Mouse (Mus musculus) heart, postnatal 10 days (tissue): ENCODE measurements at regions not wholly inside any gene's neighbourhood (a gene's known extent, or its start where the extent isn't known, plus 50 kb on each side); places are given as distances from the start of the nearest gene placed in this dataset.

Source experiments
- DNase-seq, 2 experiments: peaks; one replicate each; pipeline ENCODE4 v3.0.0; 2021
- intact Hi-C: fragments of 180-260 bp; cut with DNase I; formaldehyde crosslinking; loops from one replicate; pipeline ENCODE4 v1.15.1; 2025

- no peak for DNase-seq
- intact Hi-C loops = no loop called here
Observed at GRCm38 (mm10) chr2:48404460-48404859, 409.4 kb upstream of the Acvr2a start.

- DNase-seq = peak; percentile 27 to 40
- intact Hi-C loops = no loop called here
Observed at GRCm38 (mm10) chr2:48407876-48408275, 406.0 kb upstream of the Acvr2a start.

GRCm38 (mm10) chr2:48409876-48410275 lies 404.0 kb upstream of the Acvr2a start:
- DNase-seq = no peak
- intact Hi-C loops = no loop called here

- intact Hi-C loops = no loop called here
Observed at GRCm38 (mm10) chr2:48411392-48411791, 402.5 kb upstream of the Acvr2a start.

GRCm38 (mm10) chr2:48412683-48413440 lies 401.0 kb upstream of the Acvr2a start:
- intact Hi-C loops = no loop called here
- DNase-seq = no peak

More at GRCm38 (mm10) chr2:48411392-48411791, 402.5 kb upstream of the Acvr2a start:
- no peak for DNase-seq

- DNase-seq = no peak
- intact Hi-C loops = no loop called here
Observed at GRCm38 (mm10) chr2:48414596-48415481, 399.1 kb upstream of the Acvr2a start.

- DNase-seq = no peak
- intact Hi-C loops = no loop called here
Observed at GRCm38 (mm10) chr2:48416207-48416750, 397.6 kb upstream of the Acvr2a start.

GRCm38 (mm10) chr2:48417000-48417596 lies 396.8 kb upstream of the Acvr2a start:
- intact Hi-C loops = no loop called here
- no peak for DNase-seq

- no peak for DNase-seq
- intact Hi-C loops = no loop called here
Observed at GRCm38 (mm10) chr2:48420791-48421190, 393.1 kb upstream of the Acvr2a start.

GRCm38 (mm10) chr2:48423861-48424442 lies 390.0 kb upstream of the Acvr2a start:
- DNase-seq = no peak
- intact Hi-C loops = no loop called here

GRCm38 (mm10) chr2:48424562-48424961 lies 389.3 kb upstream of the Acvr2a start:
- DNase-seq = no peak
- intact Hi-C loops = no loop called here

- no peak for DNase-seq
- intact Hi-C loops = no loop called here
Observed at GRCm38 (mm10) chr2:48425200-48426090, 388.5 kb upstream of the Acvr2a start.

- DNase-seq = no peak
- intact Hi-C loops = no loop called here
Observed at GRCm38 (mm10) chr2:48432545-48432944, 381.4 kb upstream of the Acvr2a start.

- peak; percentile 19 to 23 for DNase-seq
- intact Hi-C loops = no loop called here
Observed at GRCm38 (mm10) chr2:48441296-48441990, 372.5 kb upstream of the Acvr2a start.

GRCm38 (mm10) chr2:48441991-48442544 lies 371.8 kb upstream of the Acvr2a start:
- intact Hi-C loops = no loop called here
- no peak for DNase-seq

- intact Hi-C loops = no loop called here
- DNase-seq = no peak
Observed at GRCm38 (mm10) chr2:48445898-48446604, 367.9 kb upstream of the Acvr2a start.

- intact Hi-C loops = no loop called here
- DNase-seq = no peak
Observed at GRCm38 (mm10) chr2:48446617-48447016, 367.3 kb upstream of the Acvr2a start.

- DNase-seq = no peak
- intact Hi-C loops = no loop called here
Observed at GRCm38 (mm10) chr2:48449165-48449842, 364.6 kb upstream of the Acvr2a start.
